Mouse (Mus musculus): Measurements from ENCODE around the gene Defb43.
A peak's percentile ranks its signal among the peaks of the same experiment; 100 is the strongest.

The Defb43 gene

GRCm38 (mm10) chr14:63011471-63011870 lies at the start of gene Defb43:
Defb43 (plus strand) TSS chr14:63011771.
- no peak for DNase-seq (ENCODE audit: low read depth, low spot score)

- DNase-seq (ENCODE audit: low read depth, low spot score): no peak
Observed at GRCm38 (mm10) chr14:62963632-62964031, 47.9 kb upstream of the Defb43 start.

GRCm38 (mm10) chr14:62965342-62965741 lies 46.2 kb upstream of the Defb43 start:
- DNase-seq (ENCODE audit: low read depth, low spot score): peak; percentile 26

GRCm38 (mm10) chr14:62965811-62966520 lies 45.6 kb upstream of the Defb43 start:
- no peak for DNase-seq (ENCODE audit: low read depth, low spot score)

- DNase-seq (ENCODE audit: low read depth, low spot score): peak; percentile 63
Observed at GRCm38 (mm10) chr14:62975046-62975445, 36.5 kb upstream of the Defb43 start.

- no peak for DNase-seq (ENCODE audit: low read depth, low spot score)
Observed at GRCm38 (mm10) chr14:62979815-62980214, 31.8 kb upstream of the Defb43 start.

GRCm38 (mm10) chr14:62984410-62984809 lies 27.2 kb upstream of the Defb43 start, which contains the start of gene Defb48:
Defb48 (minus strand) TSS chr14:62984510.
- no peak for DNase-seq (ENCODE audit: low read depth, low spot score)

GRCm38 (mm10) chr14:62991271-62991670 lies 20.3 kb upstream of the Defb43 start:
- DNase-seq (ENCODE audit: low read depth, low spot score): no peak

- DNase-seq (ENCODE audit: low read depth, low spot score): no peak
Observed at GRCm38 (mm10) chr14:62991849-62992510, 19.6 kb upstream of the Defb43 start.

- no peak for DNase-seq (ENCODE audit: low read depth, low spot score)
Observed at GRCm38 (mm10) chr14:62997777-62998176, 13.8 kb upstream of the Defb43 start, which contains the start of gene Defb47. Defb47 (plus strand) TSS chr14:62998077.

- no peak for DNase-seq (ENCODE audit: low read depth, low spot score)
Observed at GRCm38 (mm10) chr14:62998977-62999376, 12.6 kb upstream of the Defb43 start.

GRCm38 (mm10) chr14:63002588-63002987 lies 9.0 kb upstream of the Defb43 start:
- no peak for DNase-seq (ENCODE audit: low read depth, low spot score)

- no peak for DNase-seq (ENCODE audit: low read depth, low spot score)
Observed at GRCm38 (mm10) chr14:63013082-63013481, 1.5 kb downstream of the Defb43 start.

GRCm38 (mm10) chr14:63014667-63015066 lies 3.1 kb downstream of the Defb43 start:
- no peak for DNase-seq (ENCODE audit: low read depth, low spot score)

- no peak for DNase-seq (ENCODE audit: low read depth, low spot score)
Observed at GRCm38 (mm10) chr14:63020524-63021156, 9.1 kb downstream of the Defb43 start.

- DNase-seq (ENCODE audit: low read depth, low spot score): no peak
Observed at GRCm38 (mm10) chr14:63046691-63047090, 35.1 kb downstream of the Defb43 start, which contains the start of gene Defb42. Defb42 (plus strand) TSS chr14:63046991.

- no peak for DNase-seq (ENCODE audit: low read depth, low spot score)
Observed at GRCm38 (mm10) chr14:63049910-63050370, 38.4 kb downstream of the Defb43 start, which contains the start of gene Defb30. Defb30 (minus strand) TSS chr14:63049960.

GRCm38 (mm10) chr14:63050769-63051168 lies 39.2 kb downstream of the Defb43 start:
- DNase-seq (ENCODE audit: low read depth, low spot score): peak; percentile 70

GRCm38 (mm10) chr14:63054729-63055128 lies 43.2 kb downstream of the Defb43 start:
- DNase-seq (ENCODE audit: low read depth, low spot score): no peak

GRCm38 (mm10) chr14:63060361-63060760 lies 48.8 kb downstream of the Defb43 start:
- no peak for DNase-seq (ENCODE audit: low read depth, low spot score)

- no peak for DNase-seq (ENCODE audit: low read depth, low spot score)
Observed at GRCm38 (mm10) chr14:63062184-63062583, 50.6 kb downstream of the Defb43 start.

- DNase-seq (ENCODE audit: low read depth, low spot score): no peak
Observed at GRCm38 (mm10) chr14:63065391-63065790, 53.8 kb downstream of the Defb43 start.

All from CD4-positive, CD25-positive, alpha-beta regulatory T cell, adult 2 months (primary cell).